Mouse (Mus musculus) limb, embryonic 12.5 days (tissue): Measurements from ENCODE around the gene Cenpe. TPM values are rescaled to one million over a fixed set of nuclear protein-coding genes. Genes with fewer than 3 reads are reported as not detected.

Source experiments
- ATAC-seq: fragments of 200-750 bp; cut with Nextera tagmentation; 2 replicates; pipeline ENCODE4 v1.8.0; 2017; ENCODE audit warnings: low read depth, moderate TSS enrichment; ENCODE audit not compliant: insufficient number of reproducible peaks, insufficient read depth, low FRiP score, low TSS enrichment
- H3K27ac ChIP-seq: fragments of 300-500 bp; sonication (generic); 2 replicates; pipeline ENCODE4 v1.5.1; 2016; ENCODE audit warnings: mild to moderate bottlenecking, moderate library complexity
- H3K27me3 ChIP-seq: fragments of 300-500 bp; sonication (generic); 2 replicates; pipeline ENCODE4 v1.6.1; 2016; ENCODE audit warnings: mild to moderate bottlenecking, moderate library complexity
- H3K36me3 ChIP-seq: fragments of 300-500 bp; sonication (generic); 2 replicates; pipeline ENCODE4 v1.6.1; 2016; ENCODE audit warnings: mild to moderate bottlenecking, moderate library complexity
- H3K4me1 ChIP-seq: fragments of 300-500 bp; sonication (generic); replicated peaks from 2 replicates; pipeline ENCODE4 v1.6.1; 2016
- H3K4me2 ChIP-seq: fragments of 300-500 bp; sonication (generic); 2 replicates; pipeline ENCODE4 v1.6.1; 2016; ENCODE audit warnings: mild to moderate bottlenecking, moderate library complexity
- H3K4me3 ChIP-seq: fragments of 300-500 bp; sonication (generic); replicated peaks from 2 replicates; pipeline ENCODE4 v1.5.1; 2016; ENCODE audit warnings: mild to moderate bottlenecking
- H3K9ac ChIP-seq: fragments of 300-500 bp; sonication (generic); replicated peaks from 2 replicates; pipeline ENCODE4 v1.6.1; 2016; ENCODE audit warnings: mild to moderate bottlenecking, moderate library complexity
- H3K9me3 ChIP-seq: fragments of 300-500 bp; sonication (generic); 2 replicates; pipeline ENCODE4 v1.6.1; 2016; ENCODE audit warnings: mild to moderate bottlenecking, moderate library complexity
- WGBS: fragments of 180-500 bp; shearing (Covaris S2); methylation state at CpG from one replicate; pipeline ENCODE4 v1.1.7; 2016; 5-methylcytosine and 5-hydroxymethylcytosine counted together
- polyA plus RNA-seq: library from polyadenylated mRNA; unstranded; fragments of >200 nt; fragmentation: Nextera tagmentation; extraction: Ambion mirVana; gene quantifications from 2 replicates; pipeline ENCODE4 v1.2.1, GENCODE M21; 2016

Cenpe gene
- polyA plus RNA-seq, 1 experiment from 2014 or later = 39.5 TPM

GRCm38 (mm10) chr3:135249104-135249503, 36.8 kb downstream of the Cenpe start:
- Histone ChIP-seq H3K36me3 (peaks cover 84% of the 10 kb centered on the region), H3K4me1 (no peaks in the 10 kb centered on the region), H3K27ac (no peak overlapping the region), H3K27me3 (no peaks in the 10 kb centered on the region), H3K9me3 (no peaks in the 10 kb centered on the region), H3K4me2 (no peak overlapping the region), H3K9ac (no peak overlapping the region), H3K4me3 (no peak overlapping the region)
- no peak for ATAC-seq
- WGBS = 83% methylated on average over 6 of the region's 6 CpGs

GRCm38 (mm10) chr3:135251825-135252224, 39.5 kb downstream of the Cenpe start:
- Histone ChIP-seq H3K36me3 (peaks cover 77% of the 10 kb centered on the region), H3K4me1 (no peaks in the 10 kb centered on the region), H3K4me3 (no peak overlapping the region), H3K27me3 (no peaks in the 10 kb centered on the region), H3K4me2 (no peak overlapping the region), H3K9me3 (no peaks in the 10 kb centered on the region), H3K27ac (no peak overlapping the region), H3K9ac (no peak overlapping the region)
- 88% methylated on average over 6 of the region's 6 CpGs for WGBS
- ATAC-seq = no peak

- H3K36me3 ChIP-seq = peaks cover 79% of the 10 kb centered on the region
- no peak overlapping the region for H3K27ac ChIP-seq
- H3K27me3 ChIP-seq = no peaks in the 10 kb centered on the region
- no peak for ATAC-seq
- H3K4me1 ChIP-seq = no peaks in the 10 kb centered on the region
- no peak overlapping the region for H3K4me3 ChIP-seq
- no peak overlapping the region for H3K9ac ChIP-seq
- no peaks in the 10 kb centered on the region for H3K9me3 ChIP-seq
- H3K4me2 ChIP-seq = no peak overlapping the region
Measured at GRCm38 (mm10) chr3:135254784-135255183, 42.4 kb downstream of the Cenpe start.

- no peak for ATAC-seq
- peaks cover 87% of the 10 kb centered on the region for H3K36me3 ChIP-seq
- no peak overlapping the region for H3K4me3 ChIP-seq
- H3K4me1 ChIP-seq = no peaks in the 10 kb centered on the region
- WGBS = 85% methylated on average over 10 of the region's 10 CpGs
- H3K9ac ChIP-seq = no peak overlapping the region
- H3K27ac ChIP-seq = no peak overlapping the region
- no peaks in the 10 kb centered on the region for H3K27me3 ChIP-seq
- H3K9me3 ChIP-seq = no peaks in the 10 kb centered on the region
- H3K4me2 ChIP-seq = no peak overlapping the region
Measured at GRCm38 (mm10) chr3:135258919-135259318, 46.6 kb downstream of the Cenpe start.

- no peak for ATAC-seq
- no peak overlapping the region for H3K4me2 ChIP-seq
- peaks cover 95% of the 10 kb centered on the region for H3K36me3 ChIP-seq
- H3K9ac ChIP-seq = no peak overlapping the region
- no peaks in the 10 kb centered on the region for H3K27me3 ChIP-seq
- no peak overlapping the region for H3K27ac ChIP-seq
- H3K4me3 ChIP-seq = no peak overlapping the region
- H3K9me3 ChIP-seq = no peaks in the 10 kb centered on the region
- WGBS = 94% methylated on average over 7 of the region's 7 CpGs
- no peaks in the 10 kb centered on the region for H3K4me1 ChIP-seq
Measured at GRCm38 (mm10) chr3:135260233-135260632, 47.9 kb downstream of the Cenpe start.

- Histone ChIP-seq H3K9ac (no peak overlapping the region), H3K4me1 (no peaks in the 10 kb centered on the region), H3K36me3 (peaks cover 90% of the 10 kb centered on the region), H3K9me3 (no peaks in the 10 kb centered on the region), H3K27ac (no peak overlapping the region), H3K4me2 (no peak overlapping the region), H3K4me3 (no peak overlapping the region), H3K27me3 (no peaks in the 10 kb centered on the region)
- 89% methylated on average over 5 of the region's 5 CpGs for WGBS
- ATAC-seq = no peak
Measured at GRCm38 (mm10) chr3:135268616-135269015, 56.3 kb downstream of the Cenpe start.

GRCm38 (mm10) chr3:135269391-135269990, 57.2 kb downstream of the Cenpe start:
- Histone ChIP-seq H3K9ac (no peak overlapping the region), H3K9me3 (no peaks in the 10 kb centered on the region), H3K4me3 (no peak overlapping the region), H3K27me3 (no peaks in the 10 kb centered on the region), H3K4me2 (no peak overlapping the region), H3K36me3 (peaks cover 83% of the 10 kb centered on the region), H3K4me1 (no peaks in the 10 kb centered on the region), H3K27ac (no peak overlapping the region)
- ATAC-seq = no peak
- 90% methylated on average over 10 of the region's 10 CpGs for WGBS

GRCm38 (mm10) chr3:135272627-135273026, 60.3 kb downstream of the Cenpe start:
- Histone ChIP-seq H3K9me3 (no peaks in the 10 kb centered on the region), H3K36me3 (peaks cover 57% of the 10 kb centered on the region), H3K27me3 (no peaks in the 10 kb centered on the region), H3K4me3 (no peak overlapping the region), H3K4me1 (no peaks in the 10 kb centered on the region), H3K27ac (no peak overlapping the region), H3K9ac (no peak overlapping the region), H3K4me2 (no peak overlapping the region)
- 83% methylated on average over 12 of the region's 12 CpGs for WGBS
- no peak for ATAC-seq

- no peaks in the 10 kb centered on the region for H3K27me3 ChIP-seq
- H3K9ac ChIP-seq = no peak overlapping the region
- no peaks in the 10 kb centered on the region for H3K9me3 ChIP-seq
- no peak overlapping the region for H3K27ac ChIP-seq
- no peaks in the 10 kb centered on the region for H3K4me1 ChIP-seq
- WGBS = 92% methylated on average over 13 of the region's 13 CpGs
- no peak overlapping the region for H3K4me3 ChIP-seq
- H3K36me3 ChIP-seq = peaks cover 53% of the 10 kb centered on the region
- no peak for ATAC-seq
- H3K4me2 ChIP-seq = no peak overlapping the region
Measured at GRCm38 (mm10) chr3:135273047-135273446, 60.7 kb downstream of the Cenpe start.

GRCm38 (mm10) chr3:135280160-135280559, 67.8 kb downstream of the Cenpe start:
- H3K4me3 ChIP-seq = no peak overlapping the region
- 72% methylated on average over 4 of the region's 4 CpGs for WGBS
- no peak overlapping the region for H3K9ac ChIP-seq
- H3K9me3 ChIP-seq = no peaks in the 10 kb centered on the region
- H3K4me2 ChIP-seq = no peak overlapping the region
- no peaks in the 10 kb centered on the region for H3K27me3 ChIP-seq
- H3K4me1 ChIP-seq = peaks cover 9% of the 10 kb centered on the region
- no peaks in the 10 kb centered on the region for H3K36me3 ChIP-seq
- 0 out of 2 replicates have a peak overlapping the region, but pooled peaks have one; percentile 62 for H3K27ac ChIP-seq
- ATAC-seq = no peak

GRCm38 (mm10) chr3:135280669-135281415, 68.5 kb downstream of the Cenpe start, which contains the start of gene Bdh2:
Bdh2 (plus strand) TSS chr3:135281221.
- H3K4me2 ChIP-seq = peak within 1 kb of the TSS; percentile 41
- peak; percentile 73 for ATAC-seq
- H3K9me3 ChIP-seq = no peaks in the 10 kb centered on the region
- no peak within 1 kb of the TSS for H3K9ac ChIP-seq
- H3K27ac ChIP-seq = peak within 1 kb of the TSS; percentile 62; the same call in 1 of the 2 replicates
- no peaks in the 10 kb centered on the region for H3K36me3 ChIP-seq
- H3K4me3 ChIP-seq = 0 out of 2 replicates have a peak within 1 kb of the TSS, but pooled peaks have one; percentile 18
- 26% methylated on average over 14 of the region's 14 CpGs for WGBS
- peaks cover 9% of the 10 kb centered on the region for H3K4me1 ChIP-seq
- no peaks in the 10 kb centered on the region for H3K27me3 ChIP-seq
